Mouse (Mus musculus) c-Kit-positive CD71-positive TER-119-positive erythroid progenitor cells, embryonic 14.5 days (primary cell): ENCODE data around the gene Vmn2r86.
"Not testable (repeated sequence)": the region's sequence is repeated elsewhere in the genome, so short reads cannot be mapped to it uniquely, and the experiment has no call there.

Experiments used
- DNase-seq: peaks from one replicate; pipeline ENCODE4 v3.0.0-alpha.2; 2013; ENCODE audit warnings: low spot score

Vmn2r86 gene

DNA sequence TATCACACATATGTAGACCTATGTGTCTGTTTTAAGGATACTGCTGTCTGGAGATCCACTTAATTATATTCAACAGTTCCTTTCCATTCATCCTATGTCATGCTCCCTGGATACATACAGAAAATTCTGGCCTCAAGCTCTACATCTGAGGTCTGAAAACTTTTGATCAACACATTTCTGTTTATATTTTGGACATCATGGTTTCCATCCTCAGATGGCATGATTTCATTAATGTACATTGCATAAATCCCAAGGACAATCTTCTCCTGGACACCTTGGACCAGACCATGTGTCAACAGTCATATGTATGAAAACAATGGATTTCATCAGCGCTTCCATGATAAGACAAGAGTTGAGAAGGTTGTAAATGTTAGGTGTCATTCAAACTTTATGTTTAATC, at the start of gene Vmn2r86:
Gene Vmn2r86, minus strand, starts transcription at position 101 of the 400 bp plus-strand sequence.
- not testable (repeated sequence) for DNase-seq

DNA sequence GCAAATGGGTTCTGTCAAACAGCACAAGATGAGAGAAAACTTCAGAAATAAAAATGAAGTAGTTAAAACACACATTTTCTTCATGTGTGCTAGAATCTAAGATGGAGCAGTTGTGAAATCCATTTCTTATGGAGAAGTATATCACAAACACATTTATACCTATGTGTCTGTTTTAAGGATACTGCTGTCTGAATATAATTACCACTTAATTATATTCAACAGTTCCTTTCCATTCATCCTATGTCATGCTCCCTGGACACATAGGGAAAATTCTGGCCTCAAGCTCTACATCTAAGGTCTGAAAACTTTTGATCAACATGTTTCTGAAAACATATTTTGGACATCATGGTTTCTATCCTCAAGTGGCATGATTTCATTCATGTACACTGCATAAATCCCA, 41.4 kb upstream of the Vmn2r86 start, which contains the start of gene Vmn2r87:
Gene Vmn2r87, minus strand, starts transcription at position 101 of the 400 bp plus-strand sequence.
- DNase-seq = no peak

DNA sequence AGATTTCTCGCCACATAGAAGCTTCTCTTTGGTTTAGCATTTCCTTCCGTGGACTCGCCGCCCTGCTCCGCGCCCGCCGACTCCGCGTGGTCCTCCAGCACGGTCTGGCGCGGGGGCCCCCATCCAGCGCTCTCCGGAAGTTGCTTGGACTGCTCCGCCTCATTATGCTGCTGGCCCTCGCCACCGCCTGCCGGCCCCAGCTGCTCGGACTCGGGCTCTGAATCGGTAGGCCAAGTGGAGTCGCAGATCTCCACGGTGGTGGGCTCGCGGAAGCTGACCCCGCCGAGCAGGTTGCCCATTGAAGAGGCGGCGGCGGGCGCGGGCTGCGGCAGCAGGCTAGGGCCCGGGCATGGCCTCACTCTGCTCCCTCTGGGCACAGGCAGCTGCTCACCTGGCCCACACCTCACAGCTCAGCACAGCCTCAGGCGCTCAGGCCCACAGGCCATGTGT, 14.5 kb upstream of the Vmn2r86 start:
- no peak for DNase-seq

DNA sequence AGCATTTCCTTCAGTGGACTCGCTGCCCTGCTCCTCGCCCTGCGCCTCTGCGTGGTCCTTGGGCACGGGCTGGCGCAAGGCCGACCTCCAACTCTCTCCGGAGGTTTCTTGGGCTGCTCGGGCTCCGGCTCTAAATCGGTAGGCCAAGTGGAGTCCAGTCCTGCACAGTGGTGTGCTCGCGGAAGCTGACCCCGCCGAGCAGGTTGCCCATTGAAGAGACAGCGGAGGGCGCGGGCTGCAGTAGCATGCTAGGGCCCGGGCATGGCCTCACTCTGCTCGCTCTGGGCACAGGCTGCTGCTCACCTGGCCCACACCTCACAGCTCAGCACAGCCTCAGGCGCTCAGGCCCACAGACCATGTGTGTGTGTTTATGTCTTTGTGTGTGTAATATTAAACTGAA, 11.1 kb downstream of the Vmn2r86 start:
- no peak for DNase-seq

DNA sequence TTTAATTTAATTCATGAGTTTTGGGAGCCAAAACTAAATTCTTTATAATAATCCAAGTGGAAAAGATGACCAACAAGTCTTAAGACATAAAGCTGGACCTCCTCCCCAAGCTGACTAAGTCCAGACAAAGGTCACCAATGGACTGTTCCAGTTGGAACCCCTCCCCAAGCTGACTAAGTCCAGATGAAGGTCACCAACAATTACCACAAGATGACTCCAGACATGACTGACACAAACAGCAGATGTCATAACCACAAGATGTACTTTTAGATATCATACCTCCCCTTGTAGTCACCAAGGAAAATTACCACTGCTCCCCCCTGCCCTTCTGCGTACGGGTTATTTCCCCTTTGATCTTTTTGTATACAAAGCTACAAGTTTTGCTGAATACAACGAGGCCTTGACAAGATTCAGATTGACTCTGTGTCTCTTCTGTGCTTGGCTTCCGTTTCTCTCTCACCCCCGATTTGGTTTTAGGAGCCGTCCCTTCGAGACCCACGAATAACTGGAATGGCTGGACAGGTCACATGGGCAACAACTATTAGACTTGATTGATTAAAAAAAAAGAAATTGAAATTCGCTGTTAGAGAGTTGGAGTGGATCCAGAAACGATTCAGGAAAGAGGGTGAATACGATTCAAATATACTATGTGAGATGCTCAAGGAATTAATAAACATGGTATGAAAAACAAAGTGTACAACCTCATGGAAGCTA, 21.5 kb downstream of the Vmn2r86 start:
- not testable (repeated sequence) for DNase-seq

DNA sequence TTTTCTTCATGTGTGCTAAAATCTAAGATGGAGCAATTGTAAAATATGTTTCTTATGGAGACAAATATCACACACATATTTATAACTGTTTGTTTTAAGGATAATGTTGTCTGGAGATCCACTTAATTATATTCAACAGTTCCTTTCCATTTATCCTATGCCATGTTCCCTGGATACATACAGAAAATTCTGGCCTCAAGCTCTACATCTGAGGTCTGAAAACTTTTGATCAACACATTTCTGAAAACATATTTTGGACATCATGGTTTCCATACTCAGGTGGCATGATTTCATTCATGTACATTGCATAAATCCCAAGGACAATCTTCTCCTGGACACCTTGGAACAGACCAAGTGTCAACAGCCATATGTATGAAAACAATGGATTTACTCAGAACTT, 26.2 kb downstream of the Vmn2r86 start, which contains the start of gene Vmn2r85:
Gene Vmn2r85, minus strand, starts transcription at position 101 of the 400 bp plus-strand sequence.
- not testable (repeated sequence) for DNase-seq

DNA sequence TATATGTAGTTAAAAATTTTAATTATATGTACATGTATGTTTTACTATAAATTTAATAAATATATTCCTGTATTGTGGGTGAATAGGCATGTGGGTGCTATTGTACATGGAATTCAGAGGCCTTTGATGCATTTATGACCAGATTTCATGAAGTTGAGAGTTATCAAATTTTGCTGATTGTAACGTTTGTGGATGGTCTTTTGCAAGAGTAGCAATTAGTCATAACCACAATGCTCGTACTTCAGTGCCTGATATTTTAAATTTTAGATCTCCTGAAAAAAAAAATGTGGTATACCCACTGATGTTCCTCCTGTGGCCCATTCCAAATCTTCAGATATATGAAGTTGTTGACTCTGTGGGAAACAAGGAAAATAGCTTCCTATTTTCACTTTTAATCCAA, 33.5 kb downstream of the Vmn2r86 start:
- DNase-seq = not testable (repeated sequence)

DNA sequence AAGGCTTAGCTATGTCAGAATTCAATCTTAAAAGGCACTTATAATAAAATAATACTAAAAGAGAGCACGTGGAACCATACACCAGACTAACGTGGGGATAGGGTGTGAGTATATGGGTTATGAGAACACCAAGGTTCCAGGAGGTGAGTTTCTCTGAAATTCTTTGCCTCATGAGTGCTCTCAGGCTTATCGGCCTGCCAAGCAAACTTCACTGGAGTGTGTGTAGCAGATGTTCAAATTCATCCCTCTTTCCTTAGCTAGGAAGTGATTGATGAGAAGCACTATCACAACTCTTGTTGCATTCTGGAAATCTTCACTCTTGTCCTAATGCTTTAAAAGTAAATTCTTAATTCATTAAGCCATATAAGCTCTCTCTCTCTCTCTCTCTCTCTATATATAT, 35.4 kb downstream of the Vmn2r86 start:
- no peak for DNase-seq

DNA sequence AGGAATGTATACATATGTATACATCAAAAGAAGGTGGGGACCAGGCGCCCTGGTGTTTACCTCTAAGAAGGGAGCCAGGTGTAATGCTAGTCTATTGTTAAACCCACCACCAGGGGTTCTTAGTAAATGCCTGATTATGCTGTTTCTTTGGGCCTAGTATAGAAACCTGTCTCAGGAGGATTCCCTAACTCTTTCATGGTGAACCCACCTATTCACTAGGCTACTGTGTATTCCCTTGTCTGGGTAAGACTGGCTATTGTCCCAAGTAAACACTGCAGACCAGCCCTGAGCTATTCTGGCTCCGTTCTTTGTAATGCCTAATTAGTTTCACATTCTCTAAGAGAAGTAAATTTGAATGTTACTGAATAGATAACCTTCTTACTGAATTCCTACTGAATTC, 35.9 kb downstream of the Vmn2r86 start:
- not testable (repeated sequence) for DNase-seq

DNA sequence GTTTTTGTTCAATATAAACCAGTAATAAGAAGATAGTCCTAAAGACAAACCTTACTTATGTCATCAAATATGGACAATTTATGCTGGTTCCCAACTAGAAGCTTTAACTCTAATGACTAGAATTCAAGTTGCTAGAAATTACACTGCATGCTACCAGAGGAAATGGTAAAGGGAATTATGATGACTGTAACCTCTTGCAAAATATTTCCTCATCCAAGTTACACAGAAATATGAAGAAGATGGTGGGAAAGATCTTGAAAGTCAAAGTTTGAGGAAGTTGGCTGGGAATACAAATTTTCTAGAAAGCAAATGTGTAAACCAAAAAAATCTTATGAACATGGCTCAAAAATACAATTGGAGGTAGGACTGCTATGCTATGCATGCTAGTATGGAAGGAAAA, 39.5 kb downstream of the Vmn2r86 start:
- DNase-seq = not testable (repeated sequence)

DNA sequence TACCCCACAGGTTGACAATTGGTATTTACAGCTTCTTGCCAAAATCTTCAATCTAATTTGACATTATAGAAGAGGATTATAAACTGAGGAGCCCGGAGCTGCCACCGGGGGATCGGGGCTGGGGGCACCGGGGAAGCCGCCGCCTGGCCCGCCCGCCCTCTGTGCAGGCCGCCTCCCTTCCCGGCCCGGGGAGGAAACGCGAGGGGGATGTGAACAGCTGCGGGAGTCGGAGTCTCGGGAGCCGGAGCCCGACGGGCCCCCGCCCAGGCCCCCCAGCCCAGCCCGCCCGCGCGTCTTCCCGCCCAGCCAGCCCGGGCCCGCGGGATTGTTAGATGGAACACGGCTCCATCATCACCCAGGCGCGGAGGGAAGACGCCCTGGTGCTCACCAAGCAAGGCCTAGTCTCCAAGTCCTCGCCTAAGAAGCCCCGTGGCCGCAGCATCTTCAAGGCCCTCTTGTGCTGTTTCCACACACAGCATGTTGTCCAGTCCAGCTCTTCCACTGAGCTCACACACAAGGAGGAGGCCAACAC, 43.6 kb downstream of the Vmn2r86 start:
- DNase-seq = not testable (repeated sequence)

DNA sequence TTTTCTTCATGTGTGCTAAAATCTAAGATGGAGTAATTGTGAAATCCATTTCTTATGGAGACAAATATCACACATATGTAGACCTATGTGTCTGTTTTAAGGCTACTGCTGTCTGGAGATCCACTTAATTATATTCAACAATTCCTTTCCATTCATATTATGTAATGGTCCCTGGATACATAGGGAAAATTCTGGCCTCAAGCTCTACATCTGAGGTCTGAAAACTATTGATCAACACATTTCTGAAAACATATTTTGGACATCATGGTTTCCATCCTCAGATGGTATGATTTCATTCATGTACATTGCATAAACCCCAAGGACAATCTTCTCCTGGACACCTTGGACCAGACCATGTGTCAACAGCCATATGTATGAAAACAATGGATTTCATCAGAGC, 61.6 kb downstream of the Vmn2r86 start, which contains the start of gene Vmn2r84:
Gene Vmn2r84, minus strand, starts transcription at position 101 of the 400 bp plus-strand sequence.
- no peak for DNase-seq
